Mouse (Mus musculus) olfactory bulb, adult 2 months (tissue): ENCODE results near the gene Tyw1. TPM values are rescaled to one million over a fixed set of nuclear protein-coding genes. Genes with fewer than 3 reads are reported as not detected.
"Not testable (repeated sequence)": the region's sequence is repeated elsewhere in the genome, so short reads cannot be mapped to it uniquely, and the experiment has no call there.

Experiments used
- H3K27ac ChIP-seq: fragments of 200-500 bp; 2 replicates; pipeline ENCODE4 v1.5.1; 2012; ENCODE audit warnings: low read depth, low read length; ENCODE audit not compliant: insufficient read depth
- H3K4me1 ChIP-seq: fragments of 200-500 bp; 2 replicates; pipeline ENCODE4 v1.6.1; 2012; ENCODE audit warnings: low read length; ENCODE audit not compliant: control insufficient read depth, insufficient read depth
- H3K4me3 ChIP-seq: fragments of 200-500 bp; 2 replicates; pipeline ENCODE4 v1.5.1; 2012; ENCODE audit warnings: mild to moderate bottlenecking, low read depth, low read length, moderate library complexity; ENCODE audit not compliant: insufficient read depth
- CTCF ChIP-seq: fragments of 200-500 bp; IDR thresholded peaks from 2 replicates; pipeline ENCODE4 v1.5.1; 2012; ENCODE audit warnings: low read depth, mild to moderate bottlenecking, low read length, moderate library complexity; ENCODE audit not compliant: insufficient read depth
- POLR2A ChIP-seq: fragments of 200-500 bp; IDR thresholded peaks from 2 replicates; pipeline ENCODE4 v1.6.1; 2012; ENCODE audit warnings: mild to moderate bottlenecking, low read depth, low read length, moderate library complexity; ENCODE audit not compliant: insufficient read depth
- WGBS: fragments of 180-500 bp; shearing (Covaris S2); methylation state at CpG from one replicate; pipeline ENCODE4 v1.1.7; 2018; 5-methylcytosine and 5-hydroxymethylcytosine counted together
- polyA plus RNA-seq: library from polyadenylated mRNA; stranded (reverse); fragments of >200 nt; gene quantifications from 2 replicates; pipeline ENCODE4 v1.2.4, GENCODE M21; 2012; ENCODE audit warnings: low replicate concordance; ENCODE audit not compliant: missing spikeins, insufficient read depth, insufficient read length

The Tyw1 gene
- polyA plus RNA-seq, 1 experiment, result not detected

- Histone ChIP-seq H3K4me1 (peaks cover 6% of the 10 kb centered on the region), H3K27ac (no peak overlapping the region), H3K4me3 (no peak overlapping the region)
- 93% methylated on average over 3 of the region's 3 CpGs for WGBS
- TF ChIP-seq POLR2A (no peak), CTCF (no peak)
Observed at GRCm38 (mm10) chr5:130226790-130227189, 28.6 kb upstream of the Tyw1 start.

GRCm38 (mm10) chr5:130228120-130228519, 27.3 kb upstream of the Tyw1 start:
- Histone ChIP-seq H3K4me3 (no peak overlapping the region), H3K27ac (no peak overlapping the region), H3K4me1 (peaks cover 6% of the 10 kb centered on the region)
- no peak for TF ChIP-seq POLR2A
- no peak for TF ChIP-seq CTCF
- 29% methylated on average over 4 of the region's 4 CpGs for WGBS

GRCm38 (mm10) chr5:130236302-130236701, 19.1 kb upstream of the Tyw1 start:
- 95% methylated on average over 8 of the region's 8 CpGs for WGBS
- Histone ChIP-seq H3K27ac (no peak overlapping the region), H3K4me1 (no peaks in the 10 kb centered on the region), H3K4me3 (no peak overlapping the region)
- TF ChIP-seq POLR2A (no peak), CTCF (no peak)

- Histone ChIP-seq H3K4me3 (no peak overlapping the region), H3K4me1 (no peaks in the 10 kb centered on the region), H3K27ac (no peak overlapping the region)
- 91% methylated on average over 7 of the region's 7 CpGs for WGBS
- TF ChIP-seq CTCF, result no peak
- no peak for TF ChIP-seq POLR2A
Observed at GRCm38 (mm10) chr5:130239236-130239635, 16.2 kb upstream of the Tyw1 start.

GRCm38 (mm10) chr5:130239856-130240255, 15.6 kb upstream of the Tyw1 start:
- TF ChIP-seq CTCF, result no peak
- no peak for TF ChIP-seq POLR2A
- WGBS, result 91% methylated on average over 2 of the region's 2 CpGs
- H3K4me1 ChIP-seq, result no peaks in the 10 kb centered on the region

GRCm38 (mm10) chr5:130241426-130241825, 14.0 kb upstream of the Tyw1 start:
- Histone ChIP-seq H3K4me3 (no peak overlapping the region), H3K4me1 (no peaks in the 10 kb centered on the region), H3K27ac (no peak overlapping the region)
- TF ChIP-seq CTCF (no peak), POLR2A (no peak)
- WGBS, result 89% methylated on average over 12 of the region's 12 CpGs

More at GRCm38 (mm10) chr5:130239856-130240255, 15.6 kb upstream of the Tyw1 start:
- Histone ChIP-seq H3K27ac (no peak overlapping the region), H3K4me3 (no peak overlapping the region)

GRCm38 (mm10) chr5:130247823-130248222, 7.6 kb upstream of the Tyw1 start:
- 71% methylated on average over 5 of the region's 5 CpGs for WGBS
- TF ChIP-seq POLR2A, result no peak
- TF ChIP-seq CTCF, result no peak

GRCm38 (mm10) chr5:130254164-130255016, 1.0 kb upstream of the Tyw1 start:
- TF ChIP-seq POLR2A, result no peak
- TF ChIP-seq CTCF, result no peak
- 13% methylated on average over 19 of the region's 19 CpGs for WGBS

More at GRCm38 (mm10) chr5:130247823-130248222, 7.6 kb upstream of the Tyw1 start:
- Histone ChIP-seq H3K4me1 (no peaks in the 10 kb centered on the region), H3K4me3 (no peak overlapping the region), H3K27ac (no peak overlapping the region)

GRCm38 (mm10) chr5:130255799-130256525, 543 bp downstream of the Tyw1 start:
- WGBS, result 25% methylated on average over 20 of the region's 20 CpGs
- not testable (repeated sequence) for H3K4me3 ChIP-seq, H3K27ac ChIP-seq, H3K4me1 ChIP-seq

More at GRCm38 (mm10) chr5:130254164-130255016, 1.0 kb upstream of the Tyw1 start:
- Histone ChIP-seq H3K27ac (0 out of 2 replicates have a peak overlapping the region, but pooled peaks have one; percentile 85), H3K4me3 (peak overlapping the region; percentile 91), H3K4me1 (no peaks in the 10 kb centered on the region)
